Mouse (Mus musculus) neural tube, embryonic 11.5 days (tissue): ENCODE measurements around the gene Mphosph9. TPM values are rescaled to one million over a fixed set of nuclear protein-coding genes. Genes with fewer than 3 reads are reported as not detected.

Experiments used
- ATAC-seq: fragments of 200-750 bp; cut with Nextera tagmentation; 2 replicates; pipeline ENCODE4 v1.8.0; 2017; ENCODE audit warnings: moderate number of reproducible peaks, mild to moderate bottlenecking, moderate TSS enrichment, moderate library complexity; ENCODE audit not compliant: insufficient read depth, low FRiP score, low TSS enrichment
- DNase-seq: peaks from one replicate; pipeline ENCODE4 v3.0.0-alpha.2; 2015; ENCODE audit warnings: low spot score
- H3K27ac ChIP-seq: fragments of 300-500 bp; sonication (generic); 2 replicates; pipeline ENCODE4 v1.5.1; 2014; ENCODE audit warnings: low read depth, mild to moderate bottlenecking, low read length
- H3K27me3 ChIP-seq: fragments of 300-500 bp; sonication (generic); 2 replicates; pipeline ENCODE4 v1.6.1; 2014; ENCODE audit warnings: mild to moderate bottlenecking, low read length, mixed read lengths; ENCODE audit not compliant: control insufficient read depth, insufficient read depth
- H3K36me3 ChIP-seq: fragments of 300-500 bp; sonication (generic); 2 replicates; pipeline ENCODE4 v1.6.1; 2014; ENCODE audit warnings: mild to moderate bottlenecking, low read length, moderate library complexity, mixed read lengths; ENCODE audit not compliant: control insufficient read depth, insufficient read depth
- H3K4me1 ChIP-seq: fragments of 300-500 bp; sonication (generic); 2 replicates; pipeline ENCODE4 v1.6.1; 2014; ENCODE audit warnings: low read length, mixed read lengths; ENCODE audit not compliant: control insufficient read depth, insufficient read depth
- H3K4me2 ChIP-seq: fragments of 300-500 bp; sonication (generic); 2 replicates; pipeline ENCODE4 v1.6.1; 2014; ENCODE audit warnings: low read depth, mild to moderate bottlenecking, moderate library complexity
- H3K4me3 ChIP-seq: fragments of 300-500 bp; sonication (generic); 2 replicates; pipeline ENCODE4 v1.5.1; 2014; ENCODE audit warnings: low read depth, low read length
- H3K9ac ChIP-seq: fragments of 300-500 bp; sonication (generic); 2 replicates; pipeline ENCODE4 v1.6.1; 2014; ENCODE audit warnings: mild to moderate bottlenecking, low read length
- H3K9me3 ChIP-seq: fragments of 300-500 bp; sonication (generic); 2 replicates; pipeline ENCODE4 v1.6.1; 2016; ENCODE audit warnings: low read length; ENCODE audit not compliant: control insufficient read depth
- WGBS: fragments of 180-500 bp; shearing (Covaris S2); extraction: QIAGEN DNeasy Blood & Tissue Kit; methylation state at CpG from one replicate; pipeline ENCODE4 v1.1.7; 2014; 5-methylcytosine and 5-hydroxymethylcytosine counted together
- polyA plus RNA-seq: library from polyadenylated mRNA; unstranded; fragments of >200 nt; fragmentation: Nextera tagmentation; extraction: Ambion mirVana; gene quantifications from 2 replicates; pipeline ENCODE4 v1.2.1, GENCODE M21; 2014

Mphosph9 gene
- polyA plus RNA-seq, 1 experiment from 2014 or later: 16.5 TPM

DNA sequence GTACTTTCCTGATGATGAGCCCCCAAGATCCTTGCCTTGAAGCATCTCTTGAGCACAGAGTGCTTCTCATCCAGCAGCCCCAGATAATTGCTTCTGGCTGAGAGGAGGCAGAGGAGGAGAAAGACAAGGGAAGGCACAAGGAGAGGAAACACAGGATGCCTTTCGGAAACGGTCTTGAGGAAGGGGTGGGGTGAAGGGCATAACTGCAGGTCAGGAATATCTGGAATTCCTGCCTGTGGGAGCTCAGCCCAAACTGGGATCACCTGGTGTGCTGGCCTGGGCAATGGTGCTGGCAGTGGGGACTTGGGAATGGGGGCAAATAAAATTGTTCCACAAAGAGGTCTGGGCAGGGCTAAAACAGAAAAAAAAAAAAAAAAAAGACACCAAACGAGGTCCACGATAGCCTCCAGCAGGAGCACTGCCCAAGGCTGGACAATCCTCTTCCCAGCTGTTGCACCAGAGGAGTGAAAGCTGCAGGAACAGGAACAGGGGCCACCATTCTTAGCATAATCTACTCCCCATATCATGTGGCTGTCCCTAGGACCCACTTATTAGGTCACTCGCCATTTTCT lies 121.9 kb downstream of the Mphosph9 start:
- H3K4me1 ChIP-seq: peaks cover 12% of the 10 kb centered on the region
- no peak for ATAC-seq
- H3K4me3 ChIP-seq: no peak overlapping the region

GRCm38 (mm10) chr5:124205211-124205610 lies 122.6 kb downstream of the Mphosph9 start:
- peaks cover 12% of the 10 kb centered on the region for H3K4me1 ChIP-seq
- H3K36me3 ChIP-seq: no peaks in the 10 kb centered on the region
- no peak overlapping the region for H3K27ac ChIP-seq
- WGBS: 72% methylated on average over 9 of the region's 9 CpGs
- DNase-seq: no peak
- ATAC-seq: no peak
- H3K4me3 ChIP-seq: no peak overlapping the region
- H3K9ac ChIP-seq: no peak overlapping the region
- no peaks in the 10 kb centered on the region for H3K27me3 ChIP-seq
- H3K9me3 ChIP-seq: no peaks in the 10 kb centered on the region
- H3K4me2 ChIP-seq: no peak overlapping the region

More for the DNA sequence above, 121.9 kb downstream of the Mphosph9 start:
- Histone ChIP-seq H3K9ac (no peak overlapping the region), H3K27ac (no peak overlapping the region), H3K36me3 (no peaks in the 10 kb centered on the region), H3K9me3 (no peaks in the 10 kb centered on the region), H3K4me2 (no peak overlapping the region), H3K27me3 (no peaks in the 10 kb centered on the region)
- 34% methylated on average over 5 of the region's 5 CpGs for WGBS
- DNase-seq: no peak

DNA sequence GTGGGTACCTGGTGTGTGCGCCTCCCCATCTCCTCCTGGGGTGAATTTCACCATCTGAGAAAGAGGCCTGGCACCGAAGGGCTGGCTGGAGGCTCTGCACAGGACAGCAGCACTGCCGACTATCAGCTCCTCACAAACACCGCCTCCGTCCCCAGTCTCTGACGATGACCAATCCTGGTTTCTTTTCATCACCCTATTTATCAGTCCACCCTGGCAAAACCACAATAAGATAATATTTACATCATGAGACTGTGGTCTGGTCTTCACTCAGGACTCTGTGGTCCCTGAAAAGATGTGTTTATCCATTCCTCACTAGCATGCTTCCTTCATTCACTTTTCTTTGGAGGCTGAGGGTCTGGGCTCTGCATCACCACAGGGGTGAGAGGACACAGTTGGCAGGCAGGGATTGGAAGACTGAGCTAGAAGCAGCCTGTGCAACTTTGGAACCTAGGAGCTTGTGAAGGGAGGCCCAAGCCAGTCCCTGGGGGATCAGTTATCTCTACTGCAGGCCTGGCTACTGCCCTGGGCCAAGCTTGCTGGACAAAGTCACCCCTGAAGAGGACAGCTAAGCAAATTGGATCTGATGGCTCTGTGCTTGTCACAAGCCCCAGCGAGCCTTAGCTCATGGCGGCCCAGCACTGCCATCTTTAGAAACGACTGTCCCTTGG lies 123.5 kb downstream of the Mphosph9 start:
- H3K4me2 ChIP-seq: no peak overlapping the region
- H3K27ac ChIP-seq: no peak overlapping the region
- no peaks in the 10 kb centered on the region for H3K36me3 ChIP-seq
- H3K27me3 ChIP-seq: no peaks in the 10 kb centered on the region
- H3K9me3 ChIP-seq: no peaks in the 10 kb centered on the region
- peaks cover 10% of the 10 kb centered on the region for H3K4me1 ChIP-seq
- WGBS: 90% methylated on average over 9 of the region's 9 CpGs
- no peak overlapping the region for H3K4me3 ChIP-seq
- DNase-seq (no peak), ATAC-seq (no peak)
- no peak overlapping the region for H3K9ac ChIP-seq

- H3K9ac ChIP-seq: no peak overlapping the region
- H3K27me3 ChIP-seq: no peaks in the 10 kb centered on the region
- no peaks in the 10 kb centered on the region for H3K36me3 ChIP-seq
- ATAC-seq (no peak), DNase-seq (no peak)
- H3K4me3 ChIP-seq: no peak overlapping the region
- H3K4me1 ChIP-seq: peaks cover 10% of the 10 kb centered on the region
- no peaks in the 10 kb centered on the region for H3K9me3 ChIP-seq
- H3K27ac ChIP-seq: no peak overlapping the region
- 84% methylated on average over 4 of the region's 4 CpGs for WGBS
- H3K4me2 ChIP-seq: no peak overlapping the region
These were observed 124.5 kb downstream of the Mphosph9 start for GRCm38 (mm10) chr5:124203251-124203650.

GRCm38 (mm10) chr5:124202071-124202470 lies 125.7 kb downstream of the Mphosph9 start:
- Histone ChIP-seq H3K4me3 (no peak overlapping the region), H3K27ac (no peak overlapping the region), H3K9ac (no peak overlapping the region), H3K36me3 (no peaks in the 10 kb centered on the region), H3K27me3 (no peaks in the 10 kb centered on the region), H3K9me3 (no peaks in the 10 kb centered on the region), H3K4me2 (no peak overlapping the region), H3K4me1 (peaks cover 7% of the 10 kb centered on the region)
- DNase-seq: no peak
- no peak for ATAC-seq
- WGBS: 67% methylated on average over 4 of the region's 4 CpGs

DNA sequence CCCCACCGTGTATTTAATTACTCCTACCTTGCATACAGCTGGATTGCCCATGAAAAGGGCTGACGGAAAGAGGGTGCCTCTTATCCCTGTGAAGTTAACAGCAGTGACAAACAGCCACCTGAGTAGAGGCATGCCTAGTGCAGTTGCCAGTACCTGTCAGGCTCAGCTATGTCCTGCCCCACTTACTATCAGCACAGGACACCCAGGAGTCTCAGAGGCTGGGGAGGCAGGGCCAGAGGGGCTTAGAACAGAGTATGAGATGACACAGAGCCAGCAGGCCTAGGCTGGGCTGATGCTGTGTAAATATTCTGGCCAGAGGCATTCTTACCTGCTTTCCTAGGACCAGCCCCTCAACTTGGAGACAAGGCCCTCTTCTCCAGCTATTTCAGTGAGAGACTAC lies 126.2 kb downstream of the Mphosph9 start:
- no peak overlapping the region for H3K27ac ChIP-seq
- ATAC-seq (no peak), DNase-seq (no peak)
- no peak overlapping the region for H3K4me3 ChIP-seq
- H3K27me3 ChIP-seq: no peaks in the 10 kb centered on the region
- 86% methylated on average over 2 of the region's 2 CpGs for WGBS
- no peak overlapping the region for H3K9ac ChIP-seq
- no peaks in the 10 kb centered on the region for H3K9me3 ChIP-seq
- peaks cover 3% of the 10 kb centered on the region for H3K4me1 ChIP-seq
- H3K36me3 ChIP-seq: no peaks in the 10 kb centered on the region
- no peak overlapping the region for H3K4me2 ChIP-seq

Other genes starting within 250 kb of the Mphosph9 start
- gene Abcb9, start 232.2 kb downstream of the Mphosph9 start, polyA plus RNA-seq: 1.7 TPM in 2 replicates
- gene Ogfod2, start 215.7 kb downstream of the Mphosph9 start, polyA plus RNA-seq: 17.4 and 18.0 TPM in 2 replicates
- 84.7 and 88.9 TPM in 2 replicates for gene Arl6ip4, start 211.9 kb downstream of the Mphosph9 start, polyA plus RNA-seq
- gene Pitpnm2, start 78.2 kb downstream of the Mphosph9 start, polyA plus RNA-seq: 5.5 and 5.7 TPM in 2 replicates
- gene 2810006K23Rik, start 117 bp upstream of the Mphosph9 start, polyA plus RNA-seq: 21.7 and 23.0 TPM in 2 replicates
- gene Cdk2ap1, start 35.1 kb upstream of the Mphosph9 start, polyA plus RNA-seq: 431 and 462 TPM in 2 replicates
- gene Sbno1, start 98.0 kb upstream of the Mphosph9 start, polyA plus RNA-seq: 87.0 and 88.2 TPM in 2 replicates
- gene Kmt5a, start 112.0 kb upstream of the Mphosph9 start, polyA plus RNA-seq: 115 and 121 TPM in 2 replicates
- 19.0 and 20.9 TPM in 2 replicates for gene Rilpl2, start 150.4 kb upstream of the Mphosph9 start, polyA plus RNA-seq
- 14.7 TPM in 2 replicates for gene Snrnp35, start 155.2 kb upstream of the Mphosph9 start, polyA plus RNA-seq
- 21.3 and 23.2 TPM in 2 replicates for gene Rilpl1, start 203.4 kb upstream of the Mphosph9 start, polyA plus RNA-seq
- 480 and 486 TPM in 2 replicates for gene Tmed2, start 212.7 kb upstream of the Mphosph9 start, polyA plus RNA-seq
- gene Ddx55, start 224.9 kb upstream of the Mphosph9 start, polyA plus RNA-seq: 14.6 and 18.4 TPM in 2 replicates